Mouse (Mus musculus) E14TG2a.4 (cell line): ENCODE results near the gene Rptor.

Experiments used
- H3K27me3 ChIP-seq: 2 replicates; pipeline ENCODE4 v1.6.1; 2014; ENCODE audit warnings: low read length, control low read depth; ENCODE audit not compliant: insufficient read depth
- H3K36me3 ChIP-seq: 2 replicates; pipeline ENCODE4 v1.6.1; 2014; ENCODE audit warnings: low read length, control low read depth; ENCODE audit not compliant: insufficient read depth
- H3K4me1 ChIP-seq: replicated peaks from 2 replicates; pipeline ENCODE4 v1.6.1; 2014; ENCODE audit warnings: low read depth, low read length, control low read depth
- H3K4me3 ChIP-seq: replicated peaks from 2 replicates; pipeline ENCODE4 v1.5.1; 2014; ENCODE audit warnings: mild to moderate bottlenecking, low read length
- H3K9me3 ChIP-seq: 2 replicates; pipeline ENCODE4 v1.6.1; 2014; ENCODE audit warnings: low read length, control low read depth
- CTCF ChIP-seq: conservative IDR thresholded peaks from 2 replicates; pipeline ENCODE4 v1.5.1; 2014; ENCODE audit warnings: low read length
- NANOG ChIP-seq: IDR thresholded peaks from 2 replicates; pipeline ENCODE4 v1.6.1; 2014; ENCODE audit warnings: borderline replicate concordance, low read length, mixed read lengths
- POU5F1 ChIP-seq: IDR thresholded peaks from 2 replicates; pipeline ENCODE4 v1.6.1; 2014; ENCODE audit warnings: low read length, borderline replicate concordance

The Rptor gene

GRCm38 (mm10) chr11:119593966-119594365, 8.7 kb upstream of the Rptor start:
- H3K9me3 ChIP-seq: no peaks in the 10 kb centered on the region
- H3K27me3 ChIP-seq: no peaks in the 10 kb centered on the region
- no peaks in the 10 kb centered on the region for H3K36me3 ChIP-seq
- H3K4me3 ChIP-seq: no peak overlapping the region
- peaks cover 48% of the 10 kb centered on the region for H3K4me1 ChIP-seq
- TF ChIP-seq POU5F1: no peak
- no peak for TF ChIP-seq CTCF
- TF ChIP-seq NANOG: no peak

GRCm38 (mm10) chr11:119598856-119599255, 3.8 kb upstream of the Rptor start:
- Histone ChIP-seq H3K36me3 (no peaks in the 10 kb centered on the region), H3K27me3 (no peaks in the 10 kb centered on the region), H3K4me1 (peaks cover 27% of the 10 kb centered on the region), H3K4me3 (no peak overlapping the region), H3K9me3 (no peaks in the 10 kb centered on the region)
- TF ChIP-seq NANOG: no peak
- no peak for TF ChIP-seq POU5F1
- no peak for TF ChIP-seq CTCF

GRCm38 (mm10) chr11:119600286-119600685, 2.4 kb upstream of the Rptor start:
- TF ChIP-seq NANOG: no peak
- TF ChIP-seq CTCF: peak; percentile 86
- Histone ChIP-seq H3K36me3 (no peaks in the 10 kb centered on the region), H3K4me3 (no peak overlapping the region), H3K4me1 (peaks cover 29% of the 10 kb centered on the region), H3K9me3 (no peaks in the 10 kb centered on the region), H3K27me3 (no peaks in the 10 kb centered on the region)

GRCm38 (mm10) chr11:119602177-119602700, 466 bp upstream of the Rptor start:
- H3K4me3 ChIP-seq: peak overlapping the region; percentile 100
- H3K36me3 ChIP-seq: peaks cover 13% of the 10 kb centered on the region; the same call in 1 of the 2 replicates
- TF ChIP-seq NANOG (no peak), POU5F1 (no peak), CTCF (no peak)
- H3K9me3 ChIP-seq: no peaks in the 10 kb centered on the region
- peaks cover 30% of the 10 kb centered on the region for H3K4me1 ChIP-seq
- H3K27me3 ChIP-seq: no peaks in the 10 kb centered on the region

- Histone ChIP-seq H3K4me3 (peak overlapping the region; percentile 100), H3K27me3 (no peaks in the 10 kb centered on the region), H3K9me3 (peaks cover 2% of the 10 kb centered on the region; the same call in 1 of the 2 replicates), H3K36me3 (peaks cover 25% of the 10 kb centered on the region), H3K4me1 (peaks cover 35% of the 10 kb centered on the region)
- TF ChIP-seq NANOG: no peak
- TF ChIP-seq POU5F1: no peak
- no peak for TF ChIP-seq CTCF
These were observed 811 bp downstream of the Rptor start for GRCm38 (mm10) chr11:119603527-119603905.

- Histone ChIP-seq H3K4me3 (no peak overlapping the region), H3K4me1 (peaks cover 54% of the 10 kb centered on the region), H3K36me3 (peaks cover 46% of the 10 kb centered on the region), H3K27me3 (no peaks in the 10 kb centered on the region), H3K9me3 (peaks cover 5% of the 10 kb centered on the region; the same call in 1 of the 2 replicates)
- no peak for TF ChIP-seq NANOG
- no peak for TF ChIP-seq POU5F1
- TF ChIP-seq CTCF: no peak
These were observed 4.8 kb downstream of the Rptor start for GRCm38 (mm10) chr11:119607464-119607863.

- Histone ChIP-seq H3K4me3 (no peak overlapping the region), H3K36me3 (peaks cover 55% of the 10 kb centered on the region), H3K4me1 (peaks cover 54% of the 10 kb centered on the region), H3K9me3 (peaks cover 5% of the 10 kb centered on the region; the same call in 1 of the 2 replicates), H3K27me3 (no peaks in the 10 kb centered on the region)
- TF ChIP-seq CTCF (no peak), POU5F1 (no peak), NANOG (no peak)
These were observed 8.8 kb downstream of the Rptor start for GRCm38 (mm10) chr11:119611496-119611895.

GRCm38 (mm10) chr11:119612179-119612578, 9.5 kb downstream of the Rptor start:
- no peaks in the 10 kb centered on the region for H3K27me3 ChIP-seq
- TF ChIP-seq CTCF (no peak), POU5F1 (no peak), NANOG (no peak)

GRCm38 (mm10) chr11:119615087-119615486, 12.4 kb downstream of the Rptor start:
- TF ChIP-seq NANOG: no peak
- peaks cover 64% of the 10 kb centered on the region for H3K4me1 ChIP-seq
- no peak overlapping the region for H3K4me3 ChIP-seq
- H3K27me3 ChIP-seq: no peaks in the 10 kb centered on the region
- H3K36me3 ChIP-seq: peaks cover 26% of the 10 kb centered on the region
- no peaks in the 10 kb centered on the region for H3K9me3 ChIP-seq

More at GRCm38 (mm10) chr11:119612179-119612578, 9.5 kb downstream of the Rptor start:
- peaks cover 5% of the 10 kb centered on the region; the same call in 1 of the 2 replicates for H3K9me3 ChIP-seq
- H3K4me3 ChIP-seq: no peak overlapping the region
- peaks cover 57% of the 10 kb centered on the region for H3K4me1 ChIP-seq
- H3K36me3 ChIP-seq: peaks cover 51% of the 10 kb centered on the region

GRCm38 (mm10) chr11:119618763-119619162, 16.1 kb downstream of the Rptor start:
- no peak for TF ChIP-seq NANOG
- TF ChIP-seq CTCF: peak; percentile 73
- TF ChIP-seq POU5F1: no peak

More at GRCm38 (mm10) chr11:119618763-119619162, 16.1 kb downstream of the Rptor start:
- Histone ChIP-seq H3K4me1 (peaks cover 78% of the 10 kb centered on the region), H3K27me3 (no peaks in the 10 kb centered on the region), H3K9me3 (no peaks in the 10 kb centered on the region), H3K4me3 (no peak overlapping the region), H3K36me3 (peaks cover 22% of the 10 kb centered on the region)
